Mouse (Mus musculus) fat pad, adult 2 months (tissue): Measurements from ENCODE around the gene Acot7.
A peak's percentile ranks its signal among the peaks of the same experiment; 100 is the strongest.

Experiments
- DNase-seq: peaks from one replicate; pipeline ENCODE4 v3.0.0-alpha.2; 2011; ENCODE audit warnings: low read depth, low spot score; ENCODE audit errors: extremely low read depth

Acot7 gene

DNA sequence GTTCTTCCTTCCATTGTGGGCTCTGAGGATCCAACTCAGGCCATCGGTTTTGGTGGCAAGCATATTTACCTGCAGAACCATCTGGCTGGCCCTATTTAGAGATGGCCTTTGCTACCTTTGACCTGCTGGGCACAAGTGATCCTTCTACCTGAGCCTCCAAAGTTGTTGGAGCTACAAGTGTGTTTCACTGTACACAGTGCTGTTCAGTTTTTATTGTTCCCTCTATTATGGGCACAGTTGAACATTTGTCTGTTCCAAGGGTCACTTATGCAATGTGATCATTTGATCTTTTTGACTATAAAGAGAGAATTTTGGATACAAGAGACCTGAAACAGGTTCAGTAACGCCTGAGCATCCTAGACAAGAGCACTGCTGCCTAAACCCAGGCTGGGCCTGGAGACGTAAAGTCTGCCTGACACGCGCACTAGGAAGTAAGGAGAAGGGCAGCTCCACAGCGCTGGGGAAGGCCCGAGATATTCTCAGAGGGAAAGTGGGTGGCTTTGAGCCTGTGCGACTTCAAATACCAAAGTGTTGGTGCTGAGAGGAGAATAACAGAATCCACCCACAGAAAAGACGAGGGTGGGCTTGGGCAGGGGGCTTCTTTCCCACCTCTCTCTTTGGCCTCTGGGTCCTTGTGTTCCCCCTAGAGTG is 65.4 kb downstream of the Acot7 start:
- no peak for DNase-seq

DNA sequence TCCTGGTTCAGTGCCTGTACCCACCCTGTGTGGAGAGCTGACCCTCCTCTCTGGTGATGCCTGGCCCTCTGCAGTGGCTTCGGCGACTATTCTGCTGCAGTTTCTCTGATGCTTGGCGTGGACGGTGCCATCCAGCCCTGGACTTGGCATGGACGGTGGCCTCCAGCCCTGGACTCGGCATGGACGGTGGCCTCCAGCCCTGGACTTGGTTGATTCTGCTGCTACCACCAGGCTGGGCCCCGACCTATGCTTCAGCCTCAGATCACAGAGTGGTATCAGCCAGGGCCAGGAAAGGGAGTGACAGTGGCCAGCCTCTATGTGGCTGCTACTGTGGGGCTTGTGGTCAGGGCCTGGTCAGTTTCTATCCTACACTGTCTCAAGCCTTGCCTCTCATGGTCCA is 66.0 kb downstream of the Acot7 start:
- DNase-seq = no peak

DNA sequence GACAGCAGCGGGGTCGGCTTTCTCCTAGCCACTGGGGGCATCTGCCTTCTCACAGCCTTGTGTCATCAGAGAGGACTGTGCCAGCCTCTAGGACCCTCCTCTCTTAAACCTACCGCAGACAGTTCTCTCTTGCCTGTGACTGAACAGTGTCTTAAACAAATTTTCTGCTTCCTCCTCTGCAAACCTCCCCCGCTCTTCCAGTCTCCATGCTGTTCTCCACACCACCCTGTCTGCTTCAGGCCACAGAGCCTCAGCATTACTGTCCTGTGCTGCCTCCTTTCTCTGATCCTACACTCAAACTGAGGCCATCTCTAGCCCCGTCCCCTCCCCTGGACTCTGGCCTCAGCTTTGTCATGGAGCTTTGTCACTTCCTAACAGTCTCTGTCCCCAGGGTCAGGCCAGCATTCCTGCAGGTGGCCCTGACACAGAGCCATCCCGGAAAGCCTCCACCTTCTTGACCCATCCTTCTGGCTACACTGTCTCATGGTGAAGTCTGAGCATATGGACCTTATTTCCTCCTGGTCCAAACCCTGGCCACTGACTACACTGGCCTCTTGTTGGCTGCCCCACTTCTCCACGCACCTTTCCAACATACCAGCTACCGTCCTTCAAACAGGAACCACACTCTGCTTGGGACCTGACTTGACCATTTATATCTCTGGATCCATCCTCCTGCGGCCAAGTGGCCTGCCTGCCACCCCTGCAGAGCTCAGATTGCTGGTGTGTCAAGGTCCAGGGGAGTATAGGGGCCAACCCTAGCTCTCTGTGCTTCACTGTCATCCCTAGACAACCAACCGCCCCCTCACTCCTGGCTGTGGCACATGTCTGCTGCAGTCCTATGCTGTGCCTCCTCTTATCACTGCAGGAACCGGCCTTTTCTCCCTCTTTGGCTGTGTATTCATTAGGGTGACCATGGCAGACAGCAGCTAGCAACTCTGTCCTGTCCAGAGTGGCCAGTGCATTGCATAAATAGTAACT is 66.9 kb downstream of the Acot7 start:
- no peak for DNase-seq

DNA sequence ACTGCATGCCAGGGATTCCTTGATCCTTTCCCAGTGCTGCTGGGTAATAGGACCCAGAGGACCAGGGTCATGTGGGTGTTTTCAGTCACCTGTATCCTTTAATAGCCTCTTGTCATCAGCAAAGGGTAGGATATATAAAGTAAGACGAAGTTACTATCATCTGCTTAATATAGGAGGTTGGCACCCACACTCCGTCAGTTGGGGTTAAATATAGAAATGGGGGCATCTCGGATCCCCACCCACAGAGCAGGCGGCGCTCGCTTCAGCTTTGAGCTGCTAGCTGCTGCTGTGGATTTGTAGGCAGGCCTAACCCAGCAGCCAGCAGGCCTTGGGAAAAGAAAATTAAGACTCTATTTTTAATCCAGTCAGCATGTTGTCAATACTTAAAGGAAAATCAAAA is 68.1 kb downstream of the Acot7 start:
- no peak for DNase-seq

DNA sequence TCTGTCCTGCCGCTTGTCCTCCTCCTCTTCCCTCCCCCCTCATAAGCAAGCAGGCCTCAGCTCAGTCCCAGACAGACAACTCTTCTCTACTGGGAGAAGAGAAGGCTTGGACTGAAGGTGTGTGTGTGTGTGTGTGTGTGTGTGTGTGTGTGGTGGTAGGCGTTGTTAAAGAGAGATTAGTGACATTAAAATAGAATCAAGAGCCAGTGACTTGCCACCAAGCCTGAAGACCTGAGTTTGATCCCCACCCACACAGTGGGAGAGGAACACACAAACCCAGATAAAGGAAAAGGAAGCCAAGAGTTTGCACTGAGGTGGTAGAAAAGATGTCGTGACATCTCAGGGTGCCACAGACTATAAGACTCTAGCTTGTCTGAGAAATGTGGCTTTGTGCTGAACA is 69.3 kb downstream of the Acot7 start:
- DNase-seq = no peak

DNA sequence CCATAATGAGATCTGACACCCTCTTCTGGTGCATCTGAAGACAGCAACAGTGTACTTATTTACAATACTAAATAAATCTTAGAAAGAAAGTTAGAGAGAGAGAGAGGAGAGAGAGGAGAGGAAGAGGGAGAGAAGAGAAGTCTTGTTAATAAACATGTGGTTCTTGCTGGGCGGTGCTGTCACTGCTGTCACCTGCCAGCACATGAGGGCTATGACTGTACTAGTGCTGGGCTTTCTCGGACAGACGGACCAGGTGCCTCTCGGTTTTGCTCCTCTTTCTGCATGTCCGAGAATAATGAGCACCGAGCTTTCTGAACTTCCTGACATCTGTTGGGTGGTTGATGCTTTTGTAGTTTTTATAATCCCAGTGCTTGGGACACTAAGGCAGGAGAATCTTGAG is 72.7 kb downstream of the Acot7 start:
- DNase-seq = no peak

DNA sequence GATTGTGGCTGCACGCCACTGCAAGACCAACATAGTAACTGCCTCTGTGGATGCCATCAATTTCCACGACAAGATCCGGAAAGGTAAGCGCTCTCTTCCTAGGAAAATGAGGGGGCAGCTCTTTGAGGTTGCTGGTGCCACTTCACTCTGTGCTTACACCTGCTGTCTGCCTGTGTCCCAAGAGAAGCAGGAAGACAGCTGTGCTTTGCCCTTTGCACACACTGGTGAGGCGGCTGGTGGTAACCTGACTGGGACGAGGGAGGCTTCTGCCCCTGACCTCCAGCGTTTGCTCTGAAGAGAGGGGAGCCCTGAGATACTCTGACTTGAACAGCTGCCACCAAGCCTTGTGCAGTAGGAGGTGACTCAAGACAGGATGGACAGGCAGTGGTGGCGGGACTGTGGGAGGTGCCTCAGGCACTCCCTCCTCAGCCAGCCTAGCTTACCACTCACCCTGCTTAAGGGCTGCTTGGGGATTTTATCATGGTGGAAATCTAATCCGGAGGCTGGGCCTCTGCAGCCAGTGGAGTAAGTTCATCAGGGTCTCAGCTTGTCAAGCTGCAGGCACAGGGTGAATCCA is 75.3 kb downstream of the Acot7 start:
- no peak for DNase-seq

DNA sequence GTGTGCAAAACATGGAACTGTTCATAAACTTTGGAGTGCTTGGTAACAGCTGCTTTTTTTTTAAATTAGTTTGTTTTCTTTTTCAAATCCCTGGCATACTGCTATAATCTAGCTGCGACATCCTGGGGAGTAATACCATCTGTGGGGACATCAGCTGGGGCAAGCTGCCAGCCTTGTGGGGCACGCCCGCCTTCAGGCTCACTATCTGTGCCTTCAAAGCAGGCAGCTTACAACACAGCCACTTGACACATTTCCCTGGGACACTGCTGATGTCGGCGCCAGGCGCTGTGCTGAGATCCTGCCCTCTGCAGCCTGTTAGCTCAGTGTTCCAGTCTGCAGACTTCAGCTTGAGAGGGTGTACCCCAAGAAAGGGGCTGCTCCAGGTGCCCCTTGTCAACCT is 79.1 kb downstream of the Acot7 start:
- DNase-seq = no peak

DNA sequence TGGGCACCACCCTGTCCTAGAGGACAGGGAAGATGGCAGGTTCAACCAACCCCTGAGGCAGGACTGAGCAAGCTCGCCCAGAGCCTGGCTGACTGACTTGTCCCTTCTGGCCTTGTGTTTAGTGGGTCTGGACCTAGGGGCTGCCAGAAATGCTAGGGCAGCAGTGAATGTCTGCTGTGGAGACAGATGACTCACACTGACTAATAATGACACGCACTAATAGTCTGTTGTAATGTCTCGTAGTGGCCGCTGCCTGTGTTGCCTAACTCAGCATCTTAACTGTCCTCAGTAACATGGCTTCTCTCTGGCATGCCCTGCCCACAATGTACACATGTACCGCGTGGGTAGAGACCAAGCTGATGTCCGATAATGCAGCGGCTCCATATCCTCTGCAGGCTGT is 82.5 kb downstream of the Acot7 start:
- DNase-seq = peak; percentile 26

DNA sequence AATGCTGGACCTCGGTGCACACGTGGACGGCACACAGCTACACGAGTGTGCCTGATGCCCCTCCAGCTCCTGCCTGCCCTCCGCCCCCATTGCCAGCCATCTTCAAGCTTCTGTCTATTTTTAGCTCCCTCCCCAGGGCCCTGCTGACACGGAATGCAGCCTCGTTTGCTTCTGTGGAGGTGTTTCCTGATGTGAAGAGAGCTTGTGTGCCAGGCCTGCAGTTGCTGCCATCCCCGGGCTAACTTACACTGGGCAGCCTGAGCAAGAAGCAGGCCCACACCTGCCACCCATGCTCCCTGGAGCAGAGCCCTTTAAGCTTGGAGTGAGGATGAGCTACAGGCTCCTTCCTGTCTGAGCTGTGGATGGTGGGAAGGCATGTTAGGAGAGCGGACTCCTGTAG is 84.3 kb downstream of the Acot7 start:
- DNase-seq = no peak

DNA sequence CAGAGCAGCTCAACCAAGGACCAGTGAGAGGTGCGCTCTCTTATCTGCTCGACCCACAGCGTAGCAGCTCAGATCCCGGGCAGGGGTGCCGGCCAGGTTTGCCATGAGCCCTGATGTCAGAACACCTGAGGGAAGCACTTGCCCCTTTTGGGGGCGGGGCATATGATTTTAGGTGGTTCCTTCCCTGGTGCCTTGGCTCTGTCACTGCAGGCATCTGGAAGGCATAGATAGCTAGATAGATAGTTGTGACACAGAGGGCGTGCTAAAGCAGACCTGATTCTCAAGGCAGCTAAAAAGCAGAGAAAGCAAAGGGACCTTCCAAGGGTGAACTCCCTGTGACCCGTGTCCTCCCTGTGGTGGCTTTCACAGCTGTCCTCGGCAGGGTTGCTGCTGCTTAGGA is 85.2 kb downstream of the Acot7 start:
- no peak for DNase-seq

DNA sequence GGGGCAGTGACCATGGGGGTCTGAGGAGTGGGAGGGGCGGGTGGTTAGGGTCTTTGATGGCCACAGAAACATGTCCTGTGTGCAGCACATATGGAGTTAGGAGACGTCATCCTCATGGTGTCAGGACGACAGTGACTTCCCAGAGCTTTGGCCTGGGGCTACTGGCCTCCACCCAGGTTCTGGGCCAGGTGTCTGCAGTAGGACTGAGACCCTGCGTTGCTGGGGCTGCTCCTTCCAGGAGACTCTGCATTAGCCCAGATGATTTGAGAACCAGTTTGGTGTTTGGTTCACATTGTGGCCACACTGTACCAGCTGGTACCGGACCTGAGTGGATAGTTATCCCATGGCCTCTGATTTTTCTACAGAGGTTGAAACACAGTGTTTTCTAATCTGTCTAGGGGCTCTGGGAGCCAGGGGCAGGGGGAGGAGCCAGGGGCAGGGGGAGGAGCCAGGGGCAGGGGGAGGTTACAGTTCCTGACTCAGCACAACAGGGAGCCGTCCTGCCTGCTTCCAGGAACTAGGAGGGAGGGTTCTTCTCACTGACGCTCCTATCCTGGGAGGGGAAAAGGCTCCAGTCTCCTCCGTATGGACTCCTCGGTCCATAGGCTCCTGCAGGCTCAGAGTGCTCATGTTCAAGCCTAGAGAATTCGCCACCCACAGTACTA is 85.7 kb downstream of the Acot7 start:
- DNase-seq = no peak

DNA sequence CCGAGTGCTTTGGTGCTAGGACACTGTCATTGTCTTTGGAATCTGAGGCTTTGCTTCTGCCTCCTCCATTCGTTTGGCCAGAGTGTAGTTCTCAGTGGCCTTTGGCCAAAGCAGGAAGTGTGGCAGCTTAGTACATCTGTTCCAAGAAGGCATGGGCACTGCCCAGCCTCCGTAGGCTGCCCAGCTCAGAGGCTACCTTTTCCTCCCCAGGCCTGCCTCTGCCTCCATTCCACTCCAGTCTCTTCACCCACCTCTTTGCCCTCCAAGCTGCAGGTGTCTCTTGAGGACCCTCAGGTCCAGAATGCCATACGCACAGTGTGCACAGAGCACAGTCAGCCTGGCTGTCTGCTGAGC is 86.2 kb downstream of the Acot7 start:
- DNase-seq = no peak

DNA sequence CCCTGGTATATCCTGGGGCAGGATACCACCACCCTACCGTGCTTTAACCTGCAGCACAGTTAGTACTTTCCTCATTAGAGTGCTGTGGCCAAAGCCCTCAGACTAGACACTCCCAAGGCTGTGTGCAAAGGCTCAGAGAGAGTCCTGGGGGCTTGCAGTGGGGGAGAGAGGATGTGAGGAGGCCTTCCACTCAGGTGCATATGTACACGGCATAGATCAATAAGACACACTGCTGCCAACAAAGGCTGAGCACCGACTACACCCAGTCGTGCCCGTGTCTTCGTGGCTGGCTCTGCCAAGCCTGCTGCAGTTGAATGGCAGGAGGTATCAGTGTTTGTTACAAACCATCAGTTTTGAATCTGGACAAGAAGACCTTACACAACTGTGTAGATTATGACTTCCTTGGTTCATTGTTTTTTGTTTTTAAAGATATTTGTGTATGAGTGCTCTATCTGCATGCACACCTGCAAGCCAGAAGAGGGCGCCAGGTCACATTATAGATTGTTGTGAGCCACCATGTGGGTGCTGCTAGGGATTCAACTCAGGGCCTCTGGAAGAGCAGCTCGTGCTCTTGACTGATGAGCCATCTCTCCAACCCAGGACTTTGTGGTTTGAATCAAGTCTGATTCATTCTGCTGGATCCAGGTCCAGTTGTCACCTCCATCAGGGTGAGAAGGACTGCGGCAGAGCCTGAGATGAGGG is 87.1 kb downstream of the Acot7 start:
- DNase-seq = no peak

DNA sequence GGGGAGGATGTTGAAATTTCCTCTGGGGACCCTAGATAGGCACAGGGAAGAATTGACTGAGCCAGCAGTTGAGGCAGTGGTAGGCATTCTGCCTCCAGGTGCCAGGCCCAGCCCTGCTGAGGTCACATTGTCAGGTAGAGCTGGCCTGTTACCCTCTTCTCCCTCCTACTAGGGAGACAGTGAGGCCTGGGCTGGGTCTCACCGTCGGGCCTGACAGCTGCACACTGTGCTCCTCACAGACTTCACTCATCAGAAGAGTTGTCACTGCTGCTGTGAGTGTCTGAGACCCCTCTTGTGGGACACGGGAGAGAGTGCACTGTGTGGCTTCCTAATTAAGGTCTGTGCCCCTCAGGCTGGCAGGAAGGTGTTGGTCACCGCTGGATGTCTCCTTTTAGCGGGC is 87.9 kb downstream of the Acot7 start:
- no peak for DNase-seq

DNA sequence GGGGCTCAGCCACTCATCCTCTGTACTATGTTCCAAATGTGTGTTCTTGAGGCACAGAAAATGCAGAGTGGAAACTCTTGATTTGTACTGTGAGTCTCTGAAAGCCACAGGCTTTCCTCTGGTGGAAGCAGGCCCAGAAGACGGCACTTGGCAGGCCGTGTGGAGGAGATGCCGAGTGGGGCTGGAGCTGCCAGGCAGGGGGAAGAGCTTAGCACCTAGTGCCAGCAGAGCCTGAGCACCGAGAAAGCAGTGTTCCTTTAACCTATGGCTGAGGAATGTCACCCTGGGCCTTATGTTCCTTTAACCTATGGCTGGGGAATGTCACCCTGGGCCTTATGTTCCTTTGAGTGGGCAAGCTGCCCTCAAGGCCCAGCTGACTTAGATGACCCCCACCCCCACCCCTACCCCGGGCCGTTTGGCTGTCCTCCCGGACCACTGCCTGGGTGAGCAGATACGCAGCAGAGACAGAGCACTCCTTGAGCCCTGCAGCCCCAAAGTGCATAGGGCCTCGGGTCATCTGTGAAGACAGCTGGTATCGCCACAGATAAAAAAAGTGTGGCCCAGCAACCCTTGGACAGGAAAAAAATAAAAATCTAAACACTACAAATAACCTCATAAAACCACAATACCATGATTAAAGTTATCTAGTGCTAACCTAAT is 88.4 kb downstream of the Acot7 start:
- no peak for DNase-seq

DNA sequence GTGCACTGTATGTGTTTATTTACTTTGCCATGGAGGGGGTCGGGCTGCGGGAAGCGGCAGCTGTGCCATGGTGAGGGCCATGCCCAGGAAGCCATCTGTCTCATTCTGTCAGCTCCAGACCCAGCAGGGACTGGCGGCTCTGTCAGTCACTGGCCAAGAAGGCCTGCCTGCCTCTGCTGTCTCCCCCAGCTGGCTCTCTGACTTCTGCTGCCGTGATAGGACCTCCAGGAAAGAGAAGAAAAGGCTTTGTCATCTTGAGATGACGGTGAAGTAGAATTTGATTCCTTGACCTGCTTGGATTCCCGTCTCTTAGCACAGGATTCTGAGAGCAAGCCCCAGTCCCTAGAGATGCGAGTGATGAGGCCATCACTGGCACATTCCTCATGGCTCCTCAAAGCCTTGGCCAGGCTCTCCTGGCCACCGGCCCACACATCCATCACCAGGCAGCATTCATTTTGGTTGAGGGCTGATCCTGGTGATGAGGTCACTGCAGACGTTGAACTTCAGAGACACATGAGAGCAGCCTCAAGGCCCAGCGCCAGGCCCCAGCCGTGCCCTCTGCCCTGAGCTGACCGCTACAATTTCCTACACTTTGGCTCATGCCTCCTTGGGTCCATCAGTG is 89.9 kb downstream of the Acot7 start:
- DNase-seq = no peak

DNA sequence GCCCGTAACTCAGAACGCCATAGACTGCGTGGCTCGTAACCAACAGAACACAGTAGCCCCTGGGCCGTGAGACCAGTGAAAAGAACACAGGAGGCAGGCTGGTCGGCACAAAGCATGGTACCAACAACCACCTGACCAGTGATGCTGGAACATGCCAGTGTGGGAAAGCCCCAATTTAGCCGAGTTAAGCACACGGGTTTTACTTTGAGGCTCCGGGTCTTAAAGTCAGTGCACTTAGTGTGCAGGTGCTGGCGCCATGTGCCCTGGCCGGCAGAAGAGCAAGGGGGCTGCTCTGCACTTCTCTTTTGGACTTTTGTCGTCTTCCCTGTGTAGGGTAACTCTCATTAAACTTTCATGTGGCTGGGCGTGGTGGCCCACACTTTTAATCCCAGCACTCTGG is 92.0 kb downstream of the Acot7 start:
- no peak for DNase-seq

DNA sequence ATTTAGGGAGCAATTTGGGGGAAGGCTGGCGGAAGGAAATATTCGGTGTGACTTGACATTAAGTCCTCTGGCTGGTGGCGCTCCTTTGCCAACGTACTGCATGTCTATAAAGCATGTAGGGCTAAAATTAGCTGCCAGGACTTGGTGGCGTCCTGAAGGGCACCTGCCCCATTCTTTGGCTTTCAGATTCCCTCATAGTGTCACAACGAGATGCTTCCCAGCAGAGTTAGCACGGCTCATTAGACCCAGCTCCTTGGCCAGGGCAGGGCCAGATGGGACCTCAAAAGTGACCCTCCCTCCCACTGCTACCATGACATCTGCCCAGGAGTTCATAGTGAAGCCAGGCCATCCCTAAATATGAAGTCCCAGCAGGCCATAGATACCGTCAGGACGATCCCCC is 92.7 kb downstream of the Acot7 start:
- DNase-seq = no peak

DNA sequence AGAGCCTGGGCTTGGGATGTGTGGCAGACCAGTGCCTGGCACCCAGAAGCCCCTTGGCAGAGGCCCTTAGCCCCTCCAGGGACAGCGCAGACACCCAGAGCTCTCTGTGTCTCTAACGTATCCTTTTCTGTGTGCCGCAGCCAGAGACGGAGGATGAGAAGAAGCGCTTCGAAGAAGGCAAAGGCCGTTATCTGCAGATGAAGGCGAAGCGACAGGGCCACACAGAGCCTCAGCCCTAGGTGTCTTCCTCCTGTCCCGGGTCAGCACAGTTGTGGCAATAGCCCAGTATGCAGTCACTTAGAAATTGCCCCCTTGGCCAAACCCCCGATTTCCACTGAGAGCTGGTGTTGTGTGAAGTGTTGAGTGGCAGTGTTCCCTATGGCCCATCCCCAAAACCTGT is 93.4 kb downstream of the Acot7 start:
- no peak for DNase-seq
